Mouse (Mus musculus) retina, postnatal 1 day (tissue): ENCODE results near the gene Atp5d.
A peak's percentile ranks its signal among the peaks of the same experiment; 100 is the strongest.

Experiments
- DNase-seq: peaks from one replicate; pipeline ENCODE4 v3.0.0-alpha.2; 2012

The Atp5d gene

DNA sequence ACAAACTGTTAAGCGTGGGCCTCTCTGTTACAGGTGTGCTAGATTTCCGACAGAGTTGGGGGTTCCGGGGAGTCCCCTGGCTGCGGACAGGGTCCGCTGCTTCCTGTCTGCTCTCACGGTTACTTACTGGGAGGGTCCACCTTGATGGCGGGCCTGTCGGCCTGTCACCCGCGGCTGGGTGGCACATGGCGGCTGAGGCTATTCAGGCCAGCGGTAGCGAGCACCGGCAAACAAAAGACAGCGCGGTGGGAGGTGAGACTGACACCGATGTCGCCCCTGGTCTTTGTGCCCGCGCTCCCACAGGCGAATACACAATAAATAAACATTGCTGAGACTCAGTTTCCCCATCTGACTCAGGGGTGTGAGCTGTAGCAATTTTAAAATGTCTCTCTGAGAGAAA is 51.6 kb downstream of the Atp5d start:
- DNase-seq = peak; percentile 76

DNA sequence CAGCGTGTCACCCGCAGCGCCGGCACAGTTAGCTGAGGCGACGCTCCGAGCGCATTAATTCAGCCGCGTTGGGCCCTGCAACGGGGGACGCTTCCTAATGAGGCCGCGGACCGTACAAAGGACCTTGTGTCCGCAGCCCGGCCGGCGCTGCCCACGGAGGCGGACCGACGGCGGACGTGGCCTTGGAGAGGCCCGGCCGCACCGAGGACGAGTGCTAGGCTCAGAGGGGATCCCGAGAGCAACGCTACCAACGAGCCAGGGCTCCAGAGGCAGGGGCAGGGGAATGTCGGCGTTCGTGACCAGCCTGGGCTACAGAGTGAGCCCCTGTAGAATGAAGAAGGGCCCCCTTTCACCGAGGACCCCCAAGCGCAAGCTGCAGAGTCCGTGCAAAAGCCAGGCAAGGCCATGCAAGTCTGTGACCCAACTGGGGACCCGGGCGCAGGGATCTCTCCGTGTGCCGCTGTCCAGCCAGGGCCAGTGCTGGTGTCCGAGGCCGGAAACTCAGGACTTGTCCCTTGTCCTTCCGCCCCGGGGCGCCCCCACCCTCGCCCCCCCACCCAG is 52.1 kb downstream of the Atp5d start:
- peak; percentile 92 for DNase-seq

DNA sequence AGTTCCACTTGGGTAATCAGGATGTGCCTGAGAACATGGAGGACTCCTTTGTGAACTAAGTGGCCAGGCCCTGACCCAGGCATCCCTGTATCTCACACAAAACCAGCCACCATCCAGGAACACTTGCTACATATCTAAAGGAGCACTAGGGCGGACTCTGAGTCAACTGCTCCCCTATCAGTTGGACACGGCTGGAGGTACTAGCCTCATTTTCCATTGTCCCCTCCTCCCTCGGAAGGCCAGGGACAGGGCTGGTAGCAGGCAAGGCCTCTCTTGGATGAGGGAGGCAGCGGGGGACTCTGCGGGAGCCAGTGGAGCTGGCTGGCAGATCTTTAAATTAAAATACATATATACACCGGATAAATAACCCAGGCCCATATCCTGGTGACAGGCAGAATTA is 55.5 kb downstream of the Atp5d start:
- DNase-seq = no peak

DNA sequence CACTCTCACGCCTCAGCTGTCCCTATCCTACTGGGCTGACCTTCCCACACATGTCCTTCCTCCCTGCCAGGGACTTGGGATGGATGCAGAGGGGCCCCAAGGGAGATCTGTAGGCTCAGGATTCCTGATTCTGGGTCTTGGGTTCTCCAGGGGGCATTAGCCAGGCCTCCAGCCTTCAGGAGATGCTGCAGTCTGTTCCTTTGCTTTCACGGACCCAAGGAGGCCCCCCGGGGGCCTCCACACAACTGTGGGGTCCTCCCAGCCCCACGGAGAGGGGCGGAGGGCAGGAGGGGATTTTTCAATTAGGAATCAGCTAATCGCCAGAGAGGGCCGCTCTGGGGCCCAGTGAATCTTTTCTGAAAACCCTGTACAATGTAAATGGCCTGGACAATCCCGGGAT is 56.0 kb downstream of the Atp5d start:
- peak; percentile 63 for DNase-seq
